Mouse (Mus musculus) forebrain, embryonic 11.5 days (tissue): ENCODE results near the gene Crygs. TPM values are rescaled to one million over a fixed set of nuclear protein-coding genes. Genes with fewer than 3 reads are reported as not detected.

Source experiments
- ATAC-seq: fragments of 200-750 bp; cut with Nextera tagmentation; replicated peaks from 2 replicates; pipeline ENCODE4 v1.8.0; 2017; ENCODE audit warnings: moderate TSS enrichment; ENCODE audit not compliant: low FRiP score
- DNase-seq: peaks from one replicate; pipeline ENCODE4 v3.0.0-alpha.2; 2017; ENCODE audit warnings: low spot score
- H3K27ac ChIP-seq: fragments of 300-500 bp; sonication (generic); 2 replicates; pipeline ENCODE4 v1.5.1; 2014; ENCODE audit warnings: low read depth, low read length
- H3K27me3 ChIP-seq: fragments of 300-500 bp; sonication (generic); 2 replicates; pipeline ENCODE4 v1.6.1; 2014; ENCODE audit warnings: mild to moderate bottlenecking, low read length, mixed read lengths; ENCODE audit not compliant: control insufficient read depth, insufficient read depth
- H3K36me3 ChIP-seq: fragments of 300-500 bp; sonication (generic); 2 replicates; pipeline ENCODE4 v1.6.1; 2014; ENCODE audit warnings: mild to moderate bottlenecking, low read length, moderate library complexity, mixed read lengths; ENCODE audit not compliant: control insufficient read depth, insufficient read depth
- H3K4me1 ChIP-seq: fragments of 300-500 bp; sonication (generic); replicated peaks from 2 replicates; pipeline ENCODE4 v1.6.1; 2014; ENCODE audit warnings: low read length, mixed read lengths; ENCODE audit not compliant: control insufficient read depth, insufficient read depth
- H3K4me2 ChIP-seq: fragments of 300-500 bp; sonication (generic); 2 replicates; pipeline ENCODE4 v1.6.1; 2014; ENCODE audit warnings: low read depth, mild to moderate bottlenecking, low read length, moderate library complexity, mixed read lengths; ENCODE audit not compliant: severe bottlenecking
- H3K4me3 ChIP-seq: fragments of 300-500 bp; sonication (generic); 2 replicates; pipeline ENCODE4 v1.5.1; 2014; ENCODE audit warnings: low read depth, low read length
- H3K9ac ChIP-seq: fragments of 300-500 bp; sonication (generic); 2 replicates; pipeline ENCODE4 v1.6.1; 2014; ENCODE audit warnings: low read length
- H3K9me3 ChIP-seq: fragments of 300-500 bp; sonication (generic); 2 replicates; pipeline ENCODE4 v1.6.1; 2016; ENCODE audit warnings: low read length, mixed read lengths; ENCODE audit not compliant: control insufficient read depth
- WGBS: fragments of 180-500 bp; shearing (Covaris S2); extraction: QIAGEN DNeasy Blood & Tissue Kit; methylation state at CpG from one replicate; pipeline ENCODE4 v1.1.7; 2014; 5-methylcytosine and 5-hydroxymethylcytosine counted together
- polyA plus RNA-seq: library from polyadenylated mRNA; unstranded; fragments of >200 nt; fragmentation: Nextera tagmentation; extraction: Ambion mirVana; gene quantifications from 2 replicates; pipeline ENCODE4 v1.2.1, GENCODE M21; 2014

Gene Crygs
- polyA plus RNA-seq, 1 experiment from 2014 or later: not detected

- Histone ChIP-seq H3K36me3 (no peaks in the 10 kb centered on the region), H3K9me3 (no peaks in the 10 kb centered on the region), H3K4me1 (peaks cover 7% of the 10 kb centered on the region), H3K4me2 (peak overlapping the region; percentile 8; the same call in 1 of the 2 replicates), H3K27ac (no peak overlapping the region), H3K9ac (no peak overlapping the region), H3K27me3 (peaks cover 4% of the 10 kb centered on the region; the same call in 1 of the 2 replicates), H3K4me3 (no peak overlapping the region)
- DNase-seq (peak; percentile 80), ATAC-seq (peak; percentile 84)
- 8% methylated on average over 6 of the region's 6 CpGs for WGBS
These were observed 11.1 kb downstream of the Crygs start for GRCm38 (mm10) chr16:22800026-22800848.

DNA sequence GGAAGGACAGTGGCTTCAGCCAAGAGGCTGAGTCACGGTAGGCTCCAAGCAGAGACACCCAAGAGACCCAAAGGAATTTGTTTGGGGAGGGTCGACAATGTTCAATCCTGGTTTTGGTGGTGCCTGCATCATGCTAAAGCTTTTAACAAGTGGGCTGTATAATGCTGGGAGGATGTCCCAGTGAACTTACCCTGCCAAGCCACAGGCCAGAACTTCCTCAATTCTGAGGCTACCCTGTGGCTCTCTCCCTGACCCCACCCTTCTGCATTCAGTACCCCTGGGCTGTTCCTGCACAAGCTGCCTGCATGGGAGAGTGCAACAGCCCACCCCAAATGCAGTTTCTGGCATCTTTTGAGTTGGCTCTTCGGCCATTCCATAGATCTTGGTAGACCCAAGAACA is 12.9 kb downstream of the Crygs start:
- no peak overlapping the region for H3K9ac ChIP-seq
- H3K27ac ChIP-seq: no peak overlapping the region
- H3K4me3 ChIP-seq: no peak overlapping the region
- ATAC-seq (no peak), DNase-seq (no peak)
- no peaks in the 10 kb centered on the region for H3K9me3 ChIP-seq
- no peaks in the 10 kb centered on the region for H3K36me3 ChIP-seq
- H3K4me1 ChIP-seq: peaks cover 7% of the 10 kb centered on the region
- H3K27me3 ChIP-seq: peaks cover 4% of the 10 kb centered on the region; the same call in 1 of the 2 replicates
- 74% methylated on average over 3 of the region's 3 CpGs for WGBS
- H3K4me2 ChIP-seq: no peak overlapping the region

DNA sequence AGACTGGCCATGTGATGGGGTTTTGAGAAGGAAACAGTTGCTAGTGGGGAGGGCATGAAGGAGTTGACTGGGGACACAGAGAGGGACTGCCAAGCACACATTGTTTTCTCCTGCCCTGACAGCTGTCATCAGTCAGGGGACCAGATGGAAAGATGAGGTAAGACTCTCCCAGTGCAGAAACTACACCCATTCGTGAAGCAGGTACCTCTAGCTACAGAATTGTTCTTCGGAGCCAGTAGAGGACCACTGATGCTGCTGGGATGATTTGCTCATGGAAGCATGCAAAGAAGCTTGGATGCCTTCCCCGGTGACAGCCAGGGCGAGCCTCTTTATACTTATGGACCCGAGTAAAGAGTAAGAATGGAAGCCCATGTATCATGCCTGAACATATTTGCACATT is 13.9 kb downstream of the Crygs start:
- no peak overlapping the region for H3K4me3 ChIP-seq
- no peaks in the 10 kb centered on the region for H3K36me3 ChIP-seq
- H3K4me2 ChIP-seq: no peak overlapping the region
- peaks cover 4% of the 10 kb centered on the region; the same call in 1 of the 2 replicates for H3K27me3 ChIP-seq
- ATAC-seq: no peak
- H3K27ac ChIP-seq: no peak overlapping the region
- DNase-seq: no peak
- H3K9ac ChIP-seq: no peak overlapping the region
- H3K4me1 ChIP-seq: peaks cover 7% of the 10 kb centered on the region
- WGBS: 86% methylated on average over 5 of the region's 5 CpGs
- H3K9me3 ChIP-seq: no peaks in the 10 kb centered on the region

DNA sequence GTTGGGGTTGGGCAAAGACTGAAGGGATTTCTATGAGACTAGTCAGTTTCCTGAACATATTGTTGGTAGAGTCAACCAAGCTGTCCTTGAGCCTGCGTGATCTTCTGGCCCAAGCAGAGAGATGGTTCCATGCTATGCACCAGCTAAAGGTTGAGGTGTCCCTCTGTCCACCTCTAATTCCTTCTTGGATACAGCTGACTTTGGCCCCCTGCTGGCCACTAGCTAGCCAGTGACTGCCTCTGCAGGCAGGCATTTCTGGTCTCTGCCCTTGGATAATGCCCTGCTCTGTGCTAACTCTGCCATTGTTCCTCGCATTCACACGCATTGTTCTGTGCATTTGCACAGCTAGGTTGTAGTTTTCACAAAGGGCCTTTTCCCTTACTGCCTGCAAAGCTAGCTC is 15.9 kb downstream of the Crygs start:
- no peak for ATAC-seq
- 62% methylated on average over 3 of the region's 3 CpGs for WGBS

GRCm38 (mm10) chr16:22791235-22791634 is 20.1 kb downstream of the Crygs start:
- Histone ChIP-seq H3K9ac (no peak overlapping the region), H3K27ac (no peak overlapping the region), H3K4me2 (no peak overlapping the region), H3K4me1 (0 out of 2 replicates have a peak, but pooled peaks cover 1% of the 10 kb centered on the region), H3K27me3 (no peaks in the 10 kb centered on the region; the same call in 1 of the 2 replicates), H3K36me3 (no peaks in the 10 kb centered on the region), H3K9me3 (no peaks in the 10 kb centered on the region), H3K4me3 (no peak overlapping the region)
- DNase-seq: no peak
- ATAC-seq: no peak
- 6% methylated on average over 2 of the region's 2 CpGs for WGBS

More for the DNA sequence above, 15.9 kb downstream of the Crygs start:
- H3K27ac ChIP-seq: no peak overlapping the region
- H3K9me3 ChIP-seq: no peaks in the 10 kb centered on the region
- no peak for DNase-seq
- H3K9ac ChIP-seq: no peak overlapping the region
- no peaks in the 10 kb centered on the region for H3K36me3 ChIP-seq
- H3K4me1 ChIP-seq: peaks cover 9% of the 10 kb centered on the region
- H3K4me2 ChIP-seq: no peak overlapping the region
- H3K27me3 ChIP-seq: peaks cover 4% of the 10 kb centered on the region; the same call in 1 of the 2 replicates
- no peak overlapping the region for H3K4me3 ChIP-seq

GRCm38 (mm10) chr16:22789908-22790367 is 21.4 kb downstream of the Crygs start:
- Histone ChIP-seq H3K36me3 (no peaks in the 10 kb centered on the region), H3K9me3 (no peaks in the 10 kb centered on the region), H3K4me2 (no peak overlapping the region), H3K27me3 (no peaks in the 10 kb centered on the region; the same call in 1 of the 2 replicates), H3K27ac (no peak overlapping the region), H3K4me1 (0 out of 2 replicates have a peak, but pooled peaks cover 1% of the 10 kb centered on the region), H3K4me3 (no peak overlapping the region), H3K9ac (no peak overlapping the region)
- ATAC-seq: no peak
- 68% methylated on average over 10 of the region's 10 CpGs for WGBS
- no peak for DNase-seq

DNA sequence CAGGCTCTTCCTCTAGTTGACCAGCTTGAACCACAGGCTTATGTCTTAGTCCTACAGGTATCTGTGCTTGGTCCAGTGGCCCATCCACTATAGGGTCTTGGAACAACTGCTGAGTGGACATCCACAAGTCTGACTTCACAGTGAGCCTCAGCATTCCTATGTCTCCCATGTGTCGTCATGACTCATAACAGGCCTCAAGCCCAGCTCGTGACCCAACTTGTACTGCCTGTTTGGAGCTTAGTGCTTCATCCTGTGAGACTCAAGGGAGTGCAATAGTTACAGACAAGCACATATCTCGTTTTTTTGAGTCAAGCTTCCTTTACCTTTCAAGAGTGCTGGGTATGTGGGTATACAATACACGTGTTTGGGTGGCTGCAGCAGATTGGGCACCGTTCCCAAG is 28.7 kb downstream of the Crygs start:
- no peaks in the 10 kb centered on the region for H3K27me3 ChIP-seq
- no peaks in the 10 kb centered on the region for H3K36me3 ChIP-seq
- ATAC-seq (no peak), DNase-seq (no peak)
- H3K9me3 ChIP-seq: no peaks in the 10 kb centered on the region; the same call in 1 of the 2 replicates
- H3K4me1 ChIP-seq: no peaks in the 10 kb centered on the region
- no peak overlapping the region for H3K9ac ChIP-seq
- H3K4me3 ChIP-seq: no peak overlapping the region
- WGBS: 81% methylated on average over 5 of the region's 5 CpGs
- no peak overlapping the region for H3K27ac ChIP-seq
- H3K4me2 ChIP-seq: no peak overlapping the region

DNA sequence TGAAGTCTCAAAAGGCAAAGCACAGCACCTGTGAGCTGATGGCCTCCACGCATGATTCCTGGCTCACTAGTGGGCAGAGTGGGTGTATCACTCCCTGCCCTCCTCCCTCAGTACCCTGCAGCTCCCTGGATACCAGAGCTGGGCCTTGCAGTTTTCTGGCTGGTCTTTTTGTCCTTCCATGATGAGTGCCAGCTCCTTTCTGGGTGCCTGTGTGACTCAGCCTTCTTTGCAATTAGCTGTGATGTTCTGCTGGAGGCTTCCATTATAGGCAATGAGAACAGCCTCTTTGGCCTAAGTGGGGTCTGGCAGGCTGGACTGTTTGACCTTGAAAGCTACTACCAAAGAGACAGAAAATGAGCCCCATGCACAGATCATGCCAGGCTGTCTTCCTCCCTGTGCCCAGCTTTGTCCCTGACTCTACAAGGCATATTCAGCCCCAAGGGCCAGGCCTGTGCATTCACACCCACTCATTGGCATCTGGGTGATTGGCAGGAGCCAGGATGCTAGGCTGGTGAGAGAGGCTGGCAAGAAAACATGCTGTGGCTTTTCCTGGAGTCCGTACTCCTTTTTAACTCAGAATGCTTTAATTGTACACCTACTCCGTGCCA is 32.0 kb downstream of the Crygs start:
- Histone ChIP-seq H3K9me3 (no peaks in the 10 kb centered on the region; the same call in 1 of the 2 replicates), H3K4me1 (no peaks in the 10 kb centered on the region), H3K27me3 (no peaks in the 10 kb centered on the region), H3K9ac (no peak overlapping the region), H3K27ac (no peak overlapping the region), H3K4me3 (no peak overlapping the region), H3K36me3 (no peaks in the 10 kb centered on the region), H3K4me2 (no peak overlapping the region)
- 91% methylated on average over 3 of the region's 3 CpGs for WGBS
- ATAC-seq (no peak), DNase-seq (no peak)
